Mouse (Mus musculus): ENCODE measurements at regions not wholly inside any gene's neighbourhood (a gene's known extent, or its start where the extent isn't known, plus 50 kb on each side); places are given as distances from the start of the nearest gene placed in this dataset.

DNA sequence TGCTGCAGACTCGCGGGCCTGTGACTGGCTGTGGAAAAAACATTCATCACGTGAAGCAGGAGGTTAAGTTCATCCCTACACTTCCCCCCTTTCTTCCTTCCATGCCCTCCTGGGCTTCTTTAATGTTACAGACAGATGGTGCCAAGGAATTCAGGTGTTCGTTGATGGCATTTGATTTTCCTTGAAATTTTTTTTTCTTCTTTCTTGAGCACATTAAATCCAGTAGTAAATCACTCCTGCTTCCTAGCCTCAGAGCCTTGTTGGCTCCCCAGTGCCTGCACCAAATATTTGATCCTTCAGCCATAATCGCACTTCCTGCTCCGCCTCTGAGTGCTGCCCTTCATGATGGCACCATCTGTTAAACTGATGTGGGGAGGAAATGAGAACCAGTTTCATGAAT, 184.8 kb downstream of the Cmpk2 start:
- TF ChIP-seq CTCF (IDR thresholded peaks at IDR 0.05; ENCODE audit: low read depth) (no peak), EP300 (optimal IDR thresholded peaks at IDR 0.05) (no peak)
